Mouse (Mus musculus) midbrain, postnatal 0 days (tissue): Measurements from ENCODE around the gene Ptpn22. TPM values are rescaled to one million over a fixed set of nuclear protein-coding genes. Genes with fewer than 3 reads are reported as not detected.
A peak's percentile ranks its signal among the peaks of the same experiment; 100 is the strongest.

Source experiments
- ATAC-seq: fragments of 200-750 bp; cut with Nextera tagmentation; 2 replicates; pipeline ENCODE4 v1.8.0; 2017; ENCODE audit warnings: moderate number of reproducible peaks, mild to moderate bottlenecking, moderate TSS enrichment, moderate library complexity; ENCODE audit not compliant: low FRiP score
- DNase-seq: peaks from one replicate; pipeline ENCODE4 v3.0.0-alpha.2; 2015; ENCODE audit warnings: low spot score
- H3K27ac ChIP-seq: fragments of 300-500 bp; sonication (generic); 2 replicates; pipeline ENCODE4 v1.5.1; 2014; ENCODE audit warnings: low read depth, mild to moderate bottlenecking, low read length, mixed read lengths
- H3K27me3 ChIP-seq: fragments of 300-500 bp; sonication (generic); 2 replicates; pipeline ENCODE4 v1.6.1; 2014; ENCODE audit warnings: low read length, control low read depth, mixed read lengths; ENCODE audit not compliant: insufficient read depth
- H3K36me3 ChIP-seq: fragments of 300-500 bp; sonication (generic); 2 replicates; pipeline ENCODE4 v1.6.1; 2014; ENCODE audit warnings: low read length, control low read depth, mixed read lengths; ENCODE audit not compliant: insufficient read depth
- H3K4me1 ChIP-seq: fragments of 300-500 bp; sonication (generic); 2 replicates; pipeline ENCODE4 v1.6.1; 2014; ENCODE audit warnings: mild to moderate bottlenecking, control low read depth, antibody characterized with exemption, low read length, mixed read lengths; ENCODE audit not compliant: insufficient read depth
- H3K4me2 ChIP-seq: fragments of 300-500 bp; sonication (generic); 2 replicates; pipeline ENCODE4 v1.6.1; 2014; ENCODE audit warnings: low read depth, mild to moderate bottlenecking, low read length, mixed read lengths; ENCODE audit not compliant: poor library complexity, severe bottlenecking
- H3K4me3 ChIP-seq: fragments of 300-500 bp; sonication (generic); 2 replicates; pipeline ENCODE4 v1.5.1; 2014; ENCODE audit warnings: low read depth, mild to moderate bottlenecking, low read length, moderate library complexity
- H3K9ac ChIP-seq: fragments of 300-500 bp; sonication (generic); replicated peaks from 2 replicates; pipeline ENCODE4 v1.6.1; 2014; ENCODE audit warnings: mild to moderate bottlenecking, low read length, moderate library complexity, mixed read lengths; ENCODE audit not compliant: poor library complexity, severe bottlenecking
- H3K9me3 ChIP-seq: fragments of 300-500 bp; sonication (generic); 2 replicates; pipeline ENCODE4 v1.6.1; 2016; ENCODE audit warnings: low read length, control low read depth
- CTCF ChIP-seq: IDR thresholded peaks from 2 replicates; pipeline ENCODE4 v1.5.1; 2016; ENCODE audit warnings: antibody characterized with exemption, mild to moderate bottlenecking
- WGBS: fragments of 180-500 bp; shearing (Covaris S2); extraction: QIAGEN DNeasy Blood & Tissue Kit; methylation state at CpG from one replicate; pipeline ENCODE4 v1.1.7; 2014; 5-methylcytosine and 5-hydroxymethylcytosine counted together
- polyA plus RNA-seq: library from polyadenylated mRNA; unstranded; fragments of >200 nt; fragmentation: Nextera tagmentation; extraction: Ambion mirVana; gene quantifications from 2 replicates; pipeline ENCODE4 v1.2.1, GENCODE M21; 2015
- total RNA-seq: library from RNA; depleted of rRNA; stranded (reverse); fragments of >200 nt; gene quantifications from 2 replicates; pipeline ENCODE4 v1.2.3, GENCODE M21; 2014

Ptpn22 gene
- total and polyA plus RNA-seq, 2 experiments from 2014 or later: 0.43 TPM; not detected in 1

DNA sequence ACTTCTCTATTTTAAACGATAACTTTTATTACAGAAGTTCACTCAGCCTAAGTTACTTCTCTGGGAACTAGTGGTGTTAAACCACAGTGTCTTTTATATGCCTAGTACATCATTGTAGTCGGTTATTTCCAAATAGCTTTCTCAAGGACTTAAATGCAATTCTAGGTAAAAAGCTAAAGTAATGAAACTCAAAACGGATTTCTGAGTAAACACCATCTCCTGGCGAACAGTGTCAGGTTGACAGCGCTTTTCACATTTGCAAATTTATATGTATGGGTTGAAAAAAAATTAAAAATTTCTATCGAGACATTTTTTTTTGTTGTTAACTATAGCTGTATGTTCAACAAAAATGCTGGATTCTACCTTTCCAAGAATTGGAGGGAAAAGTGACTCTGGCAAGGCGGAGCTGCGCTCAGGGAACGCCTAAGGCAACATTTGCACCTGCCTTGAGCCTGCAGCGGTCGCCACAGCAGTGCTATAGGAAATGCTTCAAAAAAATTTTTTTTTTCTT, 53.9 kb downstream of the Ptpn22 start:
- Histone ChIP-seq H3K4me2 (peak overlapping the region; percentile 59), H3K36me3 (no peaks in the 10 kb centered on the region), H3K4me1 (no peaks in the 10 kb centered on the region; the same call in 1 of the 2 replicates), H3K27me3 (no peaks in the 10 kb centered on the region), H3K9ac (peak overlapping the region; percentile 50), H3K27ac (peak overlapping the region; percentile 89; the same call in 1 of the 2 replicates), H3K9me3 (no peaks in the 10 kb centered on the region), H3K4me3 (peak overlapping the region; percentile 87)
- peak; percentile 33 for DNase-seq
- WGBS: 4% methylated on average over 11 of the region's 11 CpGs
- ATAC-seq: peak; percentile 9; the same call in 1 of the 2 replicates
- TF ChIP-seq CTCF: peak; percentile 32

GRCm38 (mm10) chr3:103914010-103914669, 54.5 kb downstream of the Ptpn22 start, which contains the start of gene Rsbn1:
Gene Rsbn1 (plus strand): TSS chr3:103914120.
- peak within 1 kb of the TSS; percentile 80 for H3K4me2 ChIP-seq
- TF ChIP-seq CTCF: peak; percentile 35
- H3K4me3 ChIP-seq: peak within 1 kb of the TSS; percentile 87
- DNase-seq: peak; percentile 100
- no peaks in the 10 kb centered on the region for H3K9me3 ChIP-seq
- ATAC-seq: peak; percentile 100
- peak within 1 kb of the TSS; percentile 89 for H3K27ac ChIP-seq
- H3K9ac ChIP-seq: peak within 1 kb of the TSS; percentile 84
- no peaks in the 10 kb centered on the region for H3K27me3 ChIP-seq
- under 1% methylated on average over 42 of the region's 55 CpGs for WGBS
- no peaks in the 10 kb centered on the region for H3K36me3 ChIP-seq
- H3K4me1 ChIP-seq: no peaks in the 10 kb centered on the region; the same call in 1 of the 2 replicates

GRCm38 (mm10) chr3:103914732-103915508, 55.3 kb downstream of the Ptpn22 start:
- under 1% methylated on average over 59 of the region's 60 CpGs for WGBS
- no peaks in the 10 kb centered on the region; the same call in 1 of the 2 replicates for H3K4me1 ChIP-seq
- DNase-seq (peak; percentile 46), ATAC-seq (peak; percentile 62)
- H3K4me2 ChIP-seq: peak overlapping the region; percentile 80
- peak overlapping the region; percentile 87 for H3K4me3 ChIP-seq
- H3K9me3 ChIP-seq: no peaks in the 10 kb centered on the region
- peak overlapping the region; percentile 89 for H3K27ac ChIP-seq
- no peak for TF ChIP-seq CTCF
- H3K27me3 ChIP-seq: no peaks in the 10 kb centered on the region
- no peaks in the 10 kb centered on the region for H3K36me3 ChIP-seq
- peak overlapping the region; percentile 84 for H3K9ac ChIP-seq

GRCm38 (mm10) chr3:103915509-103915896, 55.9 kb downstream of the Ptpn22 start:
- no peak for DNase-seq
- H3K9ac ChIP-seq: peak overlapping the region; percentile 84
- TF ChIP-seq CTCF: no peak
- H3K9me3 ChIP-seq: no peaks in the 10 kb centered on the region
- H3K4me1 ChIP-seq: no peaks in the 10 kb centered on the region; the same call in 1 of the 2 replicates
- H3K4me2 ChIP-seq: peak overlapping the region; percentile 80
- peak overlapping the region; percentile 87 for H3K4me3 ChIP-seq
- ATAC-seq: no peak
- H3K27ac ChIP-seq: peak overlapping the region; percentile 89; the same call in 1 of the 2 replicates
- H3K36me3 ChIP-seq: no peaks in the 10 kb centered on the region
- 6% methylated on average over 7 of the region's 7 CpGs for WGBS
- H3K27me3 ChIP-seq: no peaks in the 10 kb centered on the region

- H3K9ac ChIP-seq: peak overlapping the region; percentile 51; the same call in 1 of the 2 replicates
- peak overlapping the region; percentile 80 for H3K4me2 ChIP-seq
- TF ChIP-seq CTCF: no peak
- H3K27ac ChIP-seq: no peak overlapping the region
- H3K36me3 ChIP-seq: no peaks in the 10 kb centered on the region
- WGBS: 33% methylated on average over 5 of the region's 5 CpGs
- peak overlapping the region; percentile 87 for H3K4me3 ChIP-seq
- H3K4me1 ChIP-seq: no peaks in the 10 kb centered on the region; the same call in 1 of the 2 replicates
- DNase-seq: no peak
- no peaks in the 10 kb centered on the region for H3K27me3 ChIP-seq
- no peaks in the 10 kb centered on the region for H3K9me3 ChIP-seq
- ATAC-seq: no peak
Observed at GRCm38 (mm10) chr3:103916205-103916838, 56.7 kb downstream of the Ptpn22 start.
